Mouse (Mus musculus) CH12.LX (cell line): ENCODE data around the gene Pcca. TPM values are rescaled to one million over a fixed set of nuclear protein-coding genes. Genes with fewer than 3 reads are reported as not detected.

Source experiments
- DNase-seq: peaks from one replicate; pipeline ENCODE4 v3.0.0-alpha.2; 2013; ENCODE audit errors: extremely low read depth
- H3K27ac ChIP-seq: 2 replicates; pipeline ENCODE4 v1.5.1; 2012; ENCODE audit warnings: low read depth, mild to moderate bottlenecking, control low read depth, moderate library complexity; ENCODE audit not compliant: insufficient read depth
- H3K27me3 ChIP-seq: replicated peaks from 2 replicates; pipeline ENCODE3; 2012; ENCODE audit warnings: inconsistent platforms
- H3K36me3 ChIP-seq, 2 experiments: replicated peaks in 1 of 2; 2 replicates each; pipeline versions ENCODE3 to v1.6.1; 2012; ENCODE audit warnings: inconsistent platforms in 1 of 2, low read length in 1 of 2, mild to moderate bottlenecking in 1 of 2, mixed read lengths in 1 of 2, moderate library complexity in 1 of 2; ENCODE audit not compliant: control insufficient read depth in 1 of 2, insufficient read depth in 1 of 2
- H3K4me1 ChIP-seq, 2 experiments: 2 replicates each; pipeline ENCODE4 v1.6.1; 2012; ENCODE audit warnings: inconsistent platforms in 1 of 2, moderate library complexity in 1 of 2; ENCODE audit not compliant: insufficient read depth in 2 of 2, control insufficient read depth in 1 of 2
- H3K4me2 ChIP-seq: 2 replicates; pipeline ENCODE4 v1.6.1; 2012; ENCODE audit warnings: low read depth, mild to moderate bottlenecking, control low read depth; ENCODE audit not compliant: poor library complexity, insufficient read depth, severe bottlenecking
- H3K4me3 ChIP-seq, 3 experiments: fragments of 150-350 bp in 1 of 3; sonication (generic) in 1 of 3; replicated peaks in 1 of 3; 2 replicates each; pipeline versions ENCODE3 to v1.5.1; 2011 to 2012; ENCODE audit warnings: low read depth in 2 of 3, low read length in 2 of 3, mild to moderate bottlenecking in 2 of 3, moderate library complexity in 2 of 3, control low read depth in 1 of 3, improper control_type of control experiment in 1 of 3, inconsistent platforms in 1 of 3, mixed read lengths in 1 of 3; ENCODE audit not compliant: poor library complexity in 1 of 3
- H3K79me2 ChIP-seq: replicated peaks from 2 replicates; pipeline ENCODE4 v1.6.1; 2012; ENCODE audit warnings: mild to moderate bottlenecking, moderate library complexity; ENCODE audit not compliant: control insufficient read depth, poor library complexity, insufficient read depth, severe bottlenecking; ENCODE audit errors: extremely low read depth
- H3K9ac ChIP-seq: 2 replicates; pipeline ENCODE4 v1.6.1; 2012; ENCODE audit warnings: low read depth, mild to moderate bottlenecking, control low read depth, moderate library complexity; ENCODE audit not compliant: insufficient read depth
- H3K9me3 ChIP-seq: replicated peaks from 2 replicates; pipeline ENCODE3; 2012; ENCODE audit warnings: low read length, inconsistent platforms, mixed read lengths
- BHLHE40 ChIP-seq: IDR thresholded peaks from 2 replicates; pipeline ENCODE4 v1.6.1; 2011; ENCODE audit warnings: mild to moderate bottlenecking, low read depth, low read length, improper control_type of control experiment
- CHD1 ChIP-seq: IDR thresholded peaks from 2 replicates; pipeline ENCODE4 v1.6.1; 2012; ENCODE audit warnings: low read depth, low read length, improper control_type of control experiment, inconsistent platforms
- CHD2 ChIP-seq: IDR thresholded peaks from 2 replicates; pipeline ENCODE4 v1.6.1; 2011; ENCODE audit warnings: low read length, improper control_type of control experiment
- CTCF ChIP-seq, 2 experiments: IDR thresholded peaks in 1 of 2; conservative IDR thresholded peaks in 1 of 2; 2 replicates each; pipeline ENCODE4 v1.5.1; 2011 to 2012; ENCODE audit warnings: low read depth in 2 of 2, low read length in 2 of 2, improper control_type of control experiment in 1 of 2, inconsistent platforms in 1 of 2, mild to moderate bottlenecking in 1 of 2, moderate library complexity in 1 of 2
- E2F4 ChIP-seq: IDR thresholded peaks from 2 replicates; pipeline ENCODE4 v1.6.1; 2011; ENCODE audit warnings: low read depth, low read length, improper control_type of control experiment; ENCODE audit not compliant: insufficient replicate concordance
- EP300 ChIP-seq: IDR thresholded peaks from 2 replicates; pipeline ENCODE4 v1.6.1; 2011; ENCODE audit warnings: low read length, improper control_type of control experiment
- GABPA ChIP-seq: IDR thresholded peaks from 2 replicates; pipeline ENCODE4 v1.6.1; 2012; ENCODE audit warnings: low read depth, low read length, improper control_type of control experiment, inconsistent platforms; ENCODE audit not compliant: insufficient replicate concordance
- HCFC1 ChIP-seq: IDR thresholded peaks from 2 replicates; pipeline ENCODE4 v1.6.1; 2012; ENCODE audit warnings: low read depth, mild to moderate bottlenecking, inconsistent platforms, low read length, improper control_type of control experiment
- IRF4 ChIP-seq: IDR thresholded peaks from 2 replicates; pipeline ENCODE4 v1.6.1; 2014; ENCODE audit warnings: low read depth, mild to moderate bottlenecking, inconsistent platforms, low read length, improper control_type of control experiment
- JUN ChIP-seq: IDR thresholded peaks from 2 replicates; pipeline ENCODE4 v1.6.1; 2011; ENCODE audit warnings: low read depth, mild to moderate bottlenecking, low read length, improper control_type of control experiment, moderate library complexity; ENCODE audit not compliant: insufficient read depth
- KAT2A ChIP-seq: IDR thresholded peaks from 2 replicates; pipeline ENCODE4 v1.6.1; 2012; ENCODE audit warnings: low read length, improper control_type of control experiment, inconsistent platforms; ENCODE audit not compliant: insufficient replicate concordance
- MAFK ChIP-seq: IDR thresholded peaks from 2 replicates; pipeline ENCODE4 v1.6.1; 2011; ENCODE audit warnings: low read length, improper control_type of control experiment; ENCODE audit not compliant: insufficient replicate concordance
- MAX ChIP-seq: IDR thresholded peaks from 2 replicates; pipeline ENCODE4 v1.6.1; 2011; ENCODE audit warnings: low read length, improper control_type of control experiment
- MEF2A ChIP-seq: IDR thresholded peaks from 2 replicates; pipeline ENCODE4 v1.6.1; 2014; ENCODE audit warnings: low read depth, mild to moderate bottlenecking, inconsistent platforms, low read length, improper control_type of control experiment, borderline replicate concordance
- MXI1 ChIP-seq: IDR thresholded peaks from 2 replicates; pipeline ENCODE4 v1.6.1; 2011; ENCODE audit warnings: mild to moderate bottlenecking, low read depth, low read length, improper control_type of control experiment
- MYC ChIP-seq: IDR thresholded peaks from 2 replicates; pipeline ENCODE4 v1.6.1; 2011; ENCODE audit warnings: low read depth, mild to moderate bottlenecking, improper control_type of control experiment, low read length
- NELFE ChIP-seq: IDR thresholded peaks from 2 replicates; pipeline ENCODE4 v1.6.1; 2011; ENCODE audit warnings: low read depth, low read length, improper control_type of control experiment
- NRF1 ChIP-seq: IDR thresholded peaks from 2 replicates; pipeline ENCODE4 v1.6.1; 2014; ENCODE audit warnings: low read depth, mild to moderate bottlenecking, inconsistent platforms, low read length, improper control_type of control experiment, moderate library complexity
- RAD21 ChIP-seq: IDR thresholded peaks from 2 replicates; pipeline ENCODE4 v1.6.1; 2011; ENCODE audit warnings: low read depth, mild to moderate bottlenecking, low read length, improper control_type of control experiment, moderate library complexity
- RCOR1 ChIP-seq: conservative IDR thresholded peaks from 2 replicates; pipeline ENCODE4 v1.6.1; 2012; ENCODE audit warnings: low read depth, mild to moderate bottlenecking, inconsistent platforms, low read length, improper control_type of control experiment
- SIN3A ChIP-seq: IDR thresholded peaks from 2 replicates; pipeline ENCODE4 v1.6.1; 2012; ENCODE audit warnings: low read length, improper control_type of control experiment, inconsistent platforms
- SMC3 ChIP-seq: IDR thresholded peaks from 2 replicates; pipeline ENCODE4 v1.6.1; 2011; ENCODE audit warnings: low read depth, low read length, improper control_type of control experiment
- UBTF ChIP-seq: IDR thresholded peaks from 2 replicates; pipeline ENCODE4 v1.6.1; 2012; ENCODE audit warnings: low read depth, mild to moderate bottlenecking, inconsistent platforms, low read length, improper control_type of control experiment, moderate library complexity
- USF1 ChIP-seq: IDR thresholded peaks from 2 replicates; pipeline ENCODE4 v1.6.1; 2014; ENCODE audit warnings: low read depth, mild to moderate bottlenecking, inconsistent platforms, low read length, improper control_type of control experiment
- ZMIZ1 ChIP-seq: IDR thresholded peaks from 2 replicates; pipeline ENCODE4 v1.6.1; 2012; ENCODE audit warnings: low read depth, mild to moderate bottlenecking, inconsistent platforms, low read length, improper control_type of control experiment
- dilution Hi-C: fragments of 300-500 bp; cut with MboI; formaldehyde crosslinking; loops from 2 replicates; pipeline ENCODE4 v1.14.3; 2020; ENCODE audit warnings: low sequenced_read_pairs; ENCODE audit not compliant: extremely low pct_unique_long_range_greater_than_20kb, extremely low pct_ligation_motif_present
- in situ Hi-C: fragments of 300-500 bp; cut with MboI; formaldehyde crosslinking; loops from 3 replicates; pipeline ENCODE4 v1.14.3; 2019; ENCODE audit warnings: low sequenced_read_pairs, low pct_ligation_motif_present, low pct_unique_long_range_greater_than_20kb, mixed read lengths
- polyA plus RNA-seq: library from polyadenylated mRNA; unstranded; fragments of >175 nt; gene quantifications from 2 replicates; pipeline ENCODE4 v1.2.1, GENCODE M21; 2012; ENCODE audit warnings: low read depth; ENCODE audit not compliant: insufficient read length
- total RNA-seq, 2 experiments: library from RNA; depleted of rRNA; stranded (reverse); fragments of 300-350 nt in 1 of 2; fragments of >200 nt in 1 of 2; gene quantifications; 2 replicates each; pipeline ENCODE4 v1.2.3; 2012 to 2014

Gene Pcca
- total and polyA plus RNA-seq, 3 experiments = 11.2 to 39.0 (median 23.8) TPM

- 0 out of 2 replicates have a peak, but pooled peaks have one; percentile 10 for TF ChIP-seq MAFK
- no peak for TF ChIP-seq HCFC1
- TF ChIP-seq USF1 = no peak
- TF ChIP-seq MAX = no peak; the same call in 1 of the 2 replicates
- peak; percentile 57 for TF ChIP-seq EP300
- 0 out of 2 replicates have a peak, but pooled peaks have one; percentile 24 for TF ChIP-seq MYC
- no peak for TF ChIP-seq E2F4
- TF ChIP-seq CTCF (conservative IDR thresholded peaks at IDR 0.05 in 1 of 2, IDR thresholded peaks at IDR 0.05 in 1 of 2; ENCODE audit: low read depth in 2 of 2, low read length in 2 of 2) = no peak
- TF ChIP-seq ZMIZ1 = no peak
- no peak for TF ChIP-seq RCOR1
- TF ChIP-seq RAD21 = no peak
- no peak for TF ChIP-seq SMC3
- TF ChIP-seq NELFE = no peak
- TF ChIP-seq MXI1 = no peak; the same call in 1 of the 2 replicates
- no peak for TF ChIP-seq IRF4
- peak; percentile 41 for TF ChIP-seq BHLHE40
Observed at GRCm38 (mm10) chr14:122714911-122715310, 180.8 kb downstream of the Pcca start (continued).

- dilution Hi-C loops = no loop called here
- TF ChIP-seq USF1 (no peak), EP300 (no peak), BHLHE40 (no peak), MAX (no peak), JUN (no peak), CHD1 (no peak), NRF1 (no peak), MYC (no peak), CHD2 (no peak), KAT2A (no peak), GABPA (no peak), SIN3A (no peak), MEF2A (no peak), ZMIZ1 (no peak), IRF4 (no peak), NELFE (no peak), CTCF (conservative IDR thresholded peaks at IDR 0.05 in 1 of 2, IDR thresholded peaks at IDR 0.05 in 1 of 2; ENCODE audit: low read depth in 2 of 2, low read length in 2 of 2) (no peak), UBTF (no peak), HCFC1 (no peak), RAD21 (no peak)
- TF ChIP-seq, all 38 proteins: peak for 0
- DNase-seq = no peak
- Histone ChIP-seq H3K79me2 (peaks cover 22% of the 10 kb centered on the region; the same call in 1 of the 2 replicates), H3K9me3 (no peaks in the 10 kb centered on the region), H3K27me3 (no peaks in the 10 kb centered on the region), H3K27ac (no peak overlapping the region), H3K9ac (no peak overlapping the region), H3K4me2 (peak overlapping the region; percentile 29; the same call in 1 of the 2 replicates), H3K4me3 (no peak overlapping the region), H3K36me3 (peaks cover 0 to 25% of the 10 kb centered on the region in 2 experiments), H3K4me1 (peaks cover 7 to 28% of the 10 kb centered on the region in 2 experiments)
- in situ Hi-C loops = no loop called here
Observed at GRCm38 (mm10) chr14:122716057-122716456, 181.9 kb downstream of the Pcca start.
